Mouse (Mus musculus): ENCODE data around the gene Fgd2. TPM values are rescaled to one million over a fixed set of nuclear protein-coding genes. Genes with fewer than 3 reads are reported as not detected.
"Not testable (repeated sequence)": the region's sequence is repeated elsewhere in the genome, so short reads cannot be mapped to it uniquely, and the experiment has no call there.

The Fgd2 gene
- polyA plus RNA-seq (2014; fragmentation: Nextera tagmentation; extraction: Ambion mirVana), result 2.4 TPM in 2 replicates

DNA sequence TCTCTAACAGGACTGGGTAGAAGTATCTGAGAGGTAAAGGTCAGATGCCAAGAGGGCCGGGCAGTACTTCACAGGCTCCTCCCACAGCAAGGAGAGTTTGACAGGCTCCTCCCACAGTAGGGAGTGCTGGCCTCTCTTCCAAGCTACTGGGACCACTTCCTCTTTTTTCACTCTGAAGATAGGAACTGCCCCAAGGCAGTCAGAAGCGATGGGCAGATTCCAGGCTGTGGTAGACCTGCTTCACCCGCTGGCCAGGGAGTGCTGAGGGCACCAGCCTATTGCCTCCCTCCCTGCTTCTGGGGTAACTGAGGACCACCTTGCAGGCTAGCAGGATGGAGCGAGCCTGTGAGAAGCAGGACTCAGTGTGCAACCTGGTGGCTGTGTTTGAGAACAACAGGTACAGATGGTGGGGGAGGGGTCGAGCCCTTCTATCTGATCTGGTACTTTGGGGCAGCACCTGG lies at the start of gene Fgd2:
Fgd2 (plus strand) TSS at position 154 of the 461 bp plus-strand sequence.
- Histone ChIP-seq H3K9ac (ENCODE audit: low read length) (no peak within 1 kb of the TSS), H3K27ac (ENCODE audit: low read depth, low read length) (no peak within 1 kb of the TSS), H3K27me3 (ENCODE audit: control insufficient read depth, insufficient read depth, low read length) (no peaks in the 10 kb centered on the region), H3K36me3 (ENCODE audit: control insufficient read depth, insufficient read depth, low read length) (no peaks in the 10 kb centered on the region), H3K4me1 (replicated peaks; ENCODE audit: control insufficient read depth, insufficient read depth, low read length) (peaks cover 10% of the 10 kb centered on the region), H3K4me3 (ENCODE audit: low read depth, low read length) (no peak within 1 kb of the TSS), H3K4me2 (ENCODE audit: low read depth, low read length, severe bottlenecking) (no peak within 1 kb of the TSS), H3K9me3 (ENCODE audit: control insufficient read depth, low read length) (no peaks in the 10 kb centered on the region)
- DNase-seq (ENCODE audit: low spot score), result no peak
- WGBS, result 23% methylated on average over 5 of the region's 5 CpGs
- ATAC-seq (replicated peaks; ENCODE audit: low FRiP score), result no peak

DNA sequence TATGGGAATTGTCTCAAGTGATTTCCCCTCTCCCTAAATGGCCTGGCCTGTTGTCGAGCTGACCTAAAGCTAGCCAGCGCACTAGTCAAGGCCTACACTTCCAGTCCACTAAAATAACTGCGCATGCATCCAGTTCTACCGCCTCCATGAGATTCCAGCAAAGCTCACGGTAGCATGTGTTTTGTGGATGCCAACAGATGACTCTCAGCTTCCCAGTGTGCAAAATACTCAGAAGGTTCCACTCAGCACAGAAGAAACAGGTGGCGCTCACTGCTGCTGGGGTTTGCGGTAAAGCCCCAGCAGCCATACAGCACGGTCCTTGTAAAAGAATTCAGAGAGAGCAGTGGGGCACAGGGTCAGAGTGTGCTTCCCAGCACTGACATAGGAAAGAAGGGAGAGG lies 49.1 kb upstream of the Fgd2 start:
- Histone ChIP-seq H3K9me3 (ENCODE audit: control insufficient read depth, low read length) (no peaks in the 10 kb centered on the region; the same call in 1 of the 2 replicates), H3K4me1 (replicated peaks; ENCODE audit: control insufficient read depth, insufficient read depth, low read length) (no peaks in the 10 kb centered on the region), H3K4me3 (ENCODE audit: low read depth, low read length) (no peak overlapping the region), H3K4me2 (ENCODE audit: low read depth, low read length, severe bottlenecking) (no peak overlapping the region), H3K36me3 (ENCODE audit: control insufficient read depth, insufficient read depth, low read length) (no peaks in the 10 kb centered on the region), H3K27ac (ENCODE audit: low read depth, low read length) (no peak overlapping the region), H3K9ac (ENCODE audit: low read length) (no peak overlapping the region), H3K27me3 (ENCODE audit: control insufficient read depth, insufficient read depth, low read length) (no peaks in the 10 kb centered on the region)
- no peak for DNase-seq (ENCODE audit: low spot score)
- 89% methylated on average over 8 of the region's 8 CpGs for WGBS
- no peak for ATAC-seq (replicated peaks; ENCODE audit: low FRiP score)

DNA sequence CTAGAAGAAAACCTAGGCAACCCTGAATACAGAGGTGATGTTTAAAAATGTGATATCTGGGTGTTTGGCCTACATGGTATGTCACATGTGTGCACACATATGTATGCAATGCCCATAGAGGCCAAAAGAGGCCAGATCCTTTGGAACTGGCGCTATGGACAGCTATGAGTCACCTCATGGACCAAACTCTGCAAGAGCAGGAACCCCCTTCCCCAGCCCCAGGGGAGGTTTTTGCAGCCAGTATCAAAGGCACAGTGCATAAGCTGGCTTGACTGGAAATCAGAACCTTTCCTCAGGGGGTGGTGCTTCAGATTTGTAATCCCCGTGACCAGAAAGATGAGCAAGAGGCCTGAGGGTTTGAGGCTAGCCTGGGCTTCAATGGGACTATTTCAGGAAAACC lies 48.6 kb upstream of the Fgd2 start:
- Histone ChIP-seq H3K4me1 (replicated peaks; ENCODE audit: control insufficient read depth, insufficient read depth, low read length) (no peaks in the 10 kb centered on the region), H3K9ac (ENCODE audit: low read length) (no peak overlapping the region), H3K4me2 (ENCODE audit: low read depth, low read length, severe bottlenecking) (no peak overlapping the region), H3K27ac (ENCODE audit: low read depth, low read length) (no peak overlapping the region), H3K9me3 (ENCODE audit: control insufficient read depth, low read length) (no peaks in the 10 kb centered on the region; the same call in 1 of the 2 replicates), H3K36me3 (ENCODE audit: control insufficient read depth, insufficient read depth, low read length) (no peaks in the 10 kb centered on the region), H3K4me3 (ENCODE audit: low read depth, low read length) (no peak overlapping the region), H3K27me3 (ENCODE audit: control insufficient read depth, insufficient read depth, low read length) (no peaks in the 10 kb centered on the region)
- DNase-seq (ENCODE audit: low spot score), result no peak
- WGBS, result 88% methylated on average over 2 of the region's 2 CpGs
- ATAC-seq (replicated peaks; ENCODE audit: low FRiP score), result no peak

DNA sequence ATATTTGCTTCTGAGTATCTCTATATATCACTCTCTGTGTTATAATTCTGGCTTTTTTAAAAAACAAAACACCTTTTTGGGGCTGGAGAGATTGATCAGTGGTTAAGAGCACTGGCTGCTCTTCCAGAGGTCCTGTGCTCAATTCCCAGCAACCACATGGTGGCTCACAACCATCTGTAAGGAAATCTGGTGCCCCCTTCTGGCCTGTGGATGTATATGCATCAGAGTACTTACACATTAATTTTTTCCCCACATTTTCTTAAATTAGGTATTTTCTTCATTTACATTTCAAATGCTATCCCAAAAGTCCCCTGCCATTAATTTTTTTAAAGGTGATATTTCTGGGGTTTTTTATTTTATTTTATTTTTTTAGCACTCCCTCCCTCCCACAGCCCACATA lies 47.4 kb upstream of the Fgd2 start:
- no peak overlapping the region for H3K4me3 ChIP-seq (ENCODE audit: low read depth, low read length)
- no peaks in the 10 kb centered on the region; the same call in 1 of the 2 replicates for H3K9me3 ChIP-seq (ENCODE audit: control insufficient read depth, low read length)
- no peak overlapping the region for H3K27ac ChIP-seq (ENCODE audit: low read depth, low read length)
- no peak for ATAC-seq (replicated peaks; ENCODE audit: low FRiP score)
- no peak overlapping the region for H3K9ac ChIP-seq (ENCODE audit: low read length)
- H3K27me3 ChIP-seq (ENCODE audit: control insufficient read depth, insufficient read depth, low read length), result no peaks in the 10 kb centered on the region
- DNase-seq (ENCODE audit: low spot score), result no peak
- H3K4me1 ChIP-seq (replicated peaks; ENCODE audit: control insufficient read depth, insufficient read depth, low read length), result no peaks in the 10 kb centered on the region
- no peaks in the 10 kb centered on the region for H3K36me3 ChIP-seq (ENCODE audit: control insufficient read depth, insufficient read depth, low read length)
- H3K4me2 ChIP-seq (ENCODE audit: low read depth, low read length, severe bottlenecking), result no peak overlapping the region

DNA sequence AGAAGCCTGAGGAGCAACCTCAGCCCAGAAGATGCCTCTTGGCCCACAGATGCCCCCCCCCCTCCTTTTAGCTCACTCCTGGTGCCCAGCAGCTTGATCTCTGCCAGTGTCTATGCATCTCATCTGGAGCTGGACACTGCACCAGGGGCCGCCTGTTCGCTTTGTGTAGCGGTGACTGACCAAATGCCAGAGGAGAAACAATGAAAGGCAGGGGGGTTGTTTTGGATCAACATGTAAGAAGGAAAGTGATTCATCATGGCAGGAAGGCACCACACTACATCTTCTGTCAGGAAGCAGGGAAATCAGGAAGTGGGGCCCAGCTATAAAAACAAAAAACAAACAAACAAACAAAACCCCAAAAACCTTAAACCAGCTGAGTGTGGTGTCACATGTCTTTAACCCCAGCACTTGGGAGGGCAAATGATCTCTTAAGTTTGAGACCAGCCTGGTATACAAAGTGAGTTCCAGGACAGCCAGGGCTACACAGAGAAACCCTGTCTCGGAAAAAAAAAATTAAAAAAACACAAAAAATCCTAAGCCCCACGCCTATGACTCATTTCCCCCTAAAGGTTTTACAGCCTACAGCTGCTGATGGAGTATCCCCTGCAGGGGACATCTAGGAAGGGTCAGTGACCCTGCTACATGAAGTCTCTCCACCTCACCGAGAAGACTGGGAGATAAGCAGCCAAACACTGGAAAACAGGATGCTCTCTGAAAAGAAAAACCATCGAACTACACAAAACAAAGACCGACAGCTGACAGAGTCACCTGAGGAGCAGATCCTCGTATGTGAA lies 44.8 kb upstream of the Fgd2 start:
- no peaks in the 10 kb centered on the region for H3K4me1 ChIP-seq (replicated peaks; ENCODE audit: control insufficient read depth, insufficient read depth, low read length)
- no peaks in the 10 kb centered on the region for H3K36me3 ChIP-seq (ENCODE audit: control insufficient read depth, insufficient read depth, low read length)
- no peak overlapping the region for H3K4me3 ChIP-seq (ENCODE audit: low read depth, low read length)
- ATAC-seq (replicated peaks; ENCODE audit: low FRiP score) (no peak), DNase-seq (ENCODE audit: low spot score) (no peak)
- no peak overlapping the region for H3K27ac ChIP-seq (ENCODE audit: low read depth, low read length)
- H3K9me3 ChIP-seq (ENCODE audit: control insufficient read depth, low read length), result no peaks in the 10 kb centered on the region; the same call in 1 of the 2 replicates
- no peak overlapping the region for H3K4me2 ChIP-seq (ENCODE audit: low read depth, low read length, severe bottlenecking)
- no peak overlapping the region for H3K9ac ChIP-seq (ENCODE audit: low read length)
- WGBS, result 44% methylated on average over 9 of the region's 9 CpGs
- peaks cover 5% of the 10 kb centered on the region; the same call in 1 of the 2 replicates for H3K27me3 ChIP-seq (ENCODE audit: control insufficient read depth, insufficient read depth, low read length)

DNA sequence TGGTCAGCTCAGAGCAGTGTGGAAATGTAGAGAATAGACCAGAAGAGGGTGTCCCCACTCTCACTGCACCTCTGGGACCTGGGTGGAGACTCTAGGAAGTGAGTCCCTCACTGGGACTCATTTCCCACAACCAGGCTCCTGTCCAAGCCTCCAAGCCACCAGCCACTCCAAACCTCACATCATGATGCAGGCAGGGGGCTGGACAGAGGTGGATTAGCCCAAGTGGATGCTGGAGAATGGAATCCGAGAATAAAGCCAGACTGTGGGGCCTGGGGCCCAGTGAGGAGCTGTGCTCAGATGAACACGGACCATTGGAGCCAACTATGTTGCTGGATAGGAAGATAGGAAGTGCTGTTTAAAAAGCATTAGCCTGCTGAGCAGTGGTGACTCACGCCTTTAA lies 43.8 kb upstream of the Fgd2 start:
- whole genome bisulfite sequencing, result 59% methylated on average over 3 of the region's 3 CpGs

DNA sequence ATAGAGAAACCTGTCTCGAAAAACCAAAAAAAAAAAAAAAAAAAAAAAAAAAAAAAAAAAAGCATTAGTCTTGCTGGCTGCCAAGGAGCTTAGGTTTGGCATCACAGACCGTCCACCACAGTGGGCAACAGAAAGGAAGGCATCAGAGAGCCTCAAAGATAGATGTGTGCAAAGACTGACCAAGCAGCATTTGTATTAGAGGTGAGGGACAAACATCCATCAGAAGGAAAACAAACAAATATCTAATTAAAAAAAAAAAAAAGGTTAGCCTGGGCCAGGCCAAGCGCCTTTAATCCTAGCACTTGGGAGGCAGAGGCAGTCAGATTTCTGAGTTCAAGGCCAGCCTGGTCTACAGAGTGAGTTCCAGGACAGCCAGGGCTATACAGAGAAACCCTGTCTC lies 43.3 kb upstream of the Fgd2 start, which contains the start of gene Pi16:
Pi16 (plus strand) TSS at position 301 of the 400 bp plus-strand sequence.
- not testable (repeated sequence) for H3K27ac ChIP-seq (ENCODE audit: low read depth, low read length); H3K4me2 ChIP-seq (ENCODE audit: low read depth, low read length, severe bottlenecking); ATAC-seq (replicated peaks; ENCODE audit: low FRiP score); H3K9ac ChIP-seq (ENCODE audit: low read length); H3K4me3 ChIP-seq (ENCODE audit: low read depth, low read length); DNase-seq (ENCODE audit: low spot score); H3K4me1 ChIP-seq (replicated peaks; ENCODE audit: control insufficient read depth, insufficient read depth, low read length); H3K36me3 ChIP-seq (ENCODE audit: control insufficient read depth, insufficient read depth, low read length); H3K9me3 ChIP-seq (ENCODE audit: control insufficient read depth, low read length)
- peaks cover 19% of the 10 kb centered on the region for H3K27me3 ChIP-seq (ENCODE audit: control insufficient read depth, insufficient read depth, low read length)
- 90% methylated on average over 3 of the region's 3 CpGs for WGBS

More for the DNA sequence above, 43.8 kb upstream of the Fgd2 start:
- DNase-seq (ENCODE audit: low spot score) (no peak), ATAC-seq (replicated peaks; ENCODE audit: low FRiP score) (no peak)
- H3K27me3 ChIP-seq (ENCODE audit: control insufficient read depth, insufficient read depth, low read length), result peaks cover 14% of the 10 kb centered on the region
- H3K4me1 ChIP-seq (replicated peaks; ENCODE audit: control insufficient read depth, insufficient read depth, low read length), result no peaks in the 10 kb centered on the region
- no peak overlapping the region for H3K27ac ChIP-seq (ENCODE audit: low read depth, low read length)
- H3K36me3 ChIP-seq (ENCODE audit: control insufficient read depth, insufficient read depth, low read length), result no peaks in the 10 kb centered on the region
- no peaks in the 10 kb centered on the region; the same call in 1 of the 2 replicates for H3K9me3 ChIP-seq (ENCODE audit: control insufficient read depth, low read length)
- no peak overlapping the region for H3K9ac ChIP-seq (ENCODE audit: low read length)
- H3K4me3 ChIP-seq (ENCODE audit: low read depth, low read length), result no peak overlapping the region
- no peak overlapping the region for H3K4me2 ChIP-seq (ENCODE audit: low read depth, low read length, severe bottlenecking)

DNA sequence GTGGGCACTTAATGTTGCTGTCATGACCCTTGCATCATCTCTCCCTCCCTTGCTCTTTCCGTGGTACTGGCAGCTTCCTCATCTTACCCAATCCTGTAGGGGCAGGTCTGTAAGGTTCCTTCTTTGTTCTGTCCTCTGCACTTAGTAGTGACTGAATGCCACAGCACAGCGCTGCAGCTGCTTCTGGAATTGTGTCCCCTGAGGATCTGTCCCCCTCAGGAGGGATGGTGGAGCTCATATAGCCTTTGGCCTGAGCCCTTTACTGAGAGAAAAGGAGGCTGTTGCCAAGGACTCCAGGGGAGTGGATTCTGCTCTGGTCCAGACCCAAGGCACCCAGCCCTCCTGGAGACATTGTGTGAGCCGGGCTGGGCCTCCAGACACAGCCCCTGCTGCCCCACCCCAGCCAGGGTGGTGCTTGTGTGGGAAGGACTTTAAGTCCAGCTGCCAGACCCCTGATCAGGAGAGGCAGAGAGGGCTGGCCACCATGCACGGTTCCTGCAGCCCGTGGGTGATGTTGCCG lies 41.9 kb upstream of the Fgd2 start:
- Histone ChIP-seq H3K4me3 (ENCODE audit: low read depth, low read length) (no peak overlapping the region), H3K27me3 (ENCODE audit: control insufficient read depth, insufficient read depth, low read length) (peaks cover 24% of the 10 kb centered on the region), H3K27ac (ENCODE audit: low read depth, low read length) (no peak overlapping the region), H3K9ac (ENCODE audit: low read length) (no peak overlapping the region), H3K36me3 (ENCODE audit: control insufficient read depth, insufficient read depth, low read length) (no peaks in the 10 kb centered on the region), H3K4me2 (ENCODE audit: low read depth, low read length, severe bottlenecking) (no peak overlapping the region), H3K9me3 (ENCODE audit: control insufficient read depth, low read length) (no peaks in the 10 kb centered on the region), H3K4me1 (replicated peaks; ENCODE audit: control insufficient read depth, insufficient read depth, low read length) (no peaks in the 10 kb centered on the region)
- no peak for ATAC-seq (replicated peaks; ENCODE audit: low FRiP score)
- DNase-seq (ENCODE audit: low spot score), result no peak
- 53% methylated on average over 6 of the region's 6 CpGs for WGBS

Measured in forebrain, embryonic 11.5 days (tissue).